Mouse (Mus musculus) T-helper 17 cell (primary cell): ENCODE data around the gene Cpne4.

ENCODE experiments used
- in situ Hi-C, 2 experiments: fragments of 300-600 bp; cut with MboI, MseI; formaldehyde crosslinking; loops; 1 replicate in 1 of 2; 2 replicates in 1 of 2; pipeline ENCODE4 v1.15.1; 2025; ENCODE audit warnings: high pct_unique_total_duplicates in 2 of 2

The Cpne4 gene

DNA sequence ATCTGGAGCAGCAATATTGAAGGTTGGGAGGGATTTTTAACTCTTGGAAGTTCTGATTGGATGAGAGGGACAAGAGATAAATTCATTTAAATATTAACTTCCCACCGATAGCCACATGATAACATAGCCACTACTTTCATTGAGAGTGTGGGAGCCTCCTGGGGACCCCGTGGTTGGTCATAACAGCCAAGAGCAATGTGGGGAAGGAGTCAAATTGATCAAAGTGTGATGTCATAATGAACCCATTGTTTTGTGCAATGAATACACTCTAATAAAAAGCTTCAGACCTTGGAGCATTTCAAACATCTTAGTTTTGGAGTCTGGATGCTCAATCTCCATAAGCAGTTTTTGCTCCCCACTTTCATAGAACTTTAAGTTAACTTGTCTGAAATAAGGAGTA lies at the start of gene Cpne4:
Cpne4 (plus strand) TSS at position 301 of the 400 bp plus-strand sequence.
- in situ Hi-C loops, result no loop called here

DNA sequence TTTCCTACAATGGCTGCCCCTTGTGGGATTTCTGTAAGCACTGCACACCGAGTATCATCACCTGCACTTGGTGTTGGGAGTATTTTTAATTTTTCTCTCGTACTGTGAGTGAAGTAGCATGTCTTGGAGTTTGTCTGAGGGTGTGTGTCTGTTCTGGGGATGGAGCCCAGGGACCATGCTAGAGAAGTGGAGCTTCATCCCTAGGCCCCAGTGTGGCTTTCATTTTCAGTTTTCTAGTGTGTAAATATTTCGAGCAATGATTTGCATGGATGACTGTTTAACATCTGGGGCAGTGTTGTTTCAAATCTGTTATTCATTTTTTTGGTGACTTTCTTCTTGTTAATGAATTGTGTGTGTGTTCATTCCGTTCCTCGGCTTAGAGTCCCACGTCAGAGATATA lies 31.9 kb upstream of the Cpne4 start:
- in situ Hi-C loops, result no loop called here

DNA sequence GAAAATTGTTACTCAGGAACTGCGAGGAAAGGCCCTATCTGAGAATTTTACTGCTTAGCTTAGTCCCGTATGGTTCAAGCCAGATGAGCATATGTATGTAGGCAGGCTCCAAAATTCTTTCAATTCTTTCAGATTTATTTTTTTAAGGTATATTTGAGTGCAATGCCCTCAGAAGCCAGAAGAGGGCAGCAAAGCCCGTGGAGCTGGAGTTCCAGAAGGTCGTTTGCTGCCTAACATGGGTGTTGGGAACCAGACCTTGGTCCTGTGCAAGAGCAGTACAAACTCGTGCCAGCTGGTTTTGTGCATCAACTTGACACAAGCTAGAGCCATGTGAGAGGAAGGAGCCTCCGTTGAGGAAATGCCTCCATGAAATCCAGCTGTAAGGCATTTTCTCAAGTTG lies 11.6 kb upstream of the Cpne4 start:
- in situ Hi-C loops, result no loop called here

DNA sequence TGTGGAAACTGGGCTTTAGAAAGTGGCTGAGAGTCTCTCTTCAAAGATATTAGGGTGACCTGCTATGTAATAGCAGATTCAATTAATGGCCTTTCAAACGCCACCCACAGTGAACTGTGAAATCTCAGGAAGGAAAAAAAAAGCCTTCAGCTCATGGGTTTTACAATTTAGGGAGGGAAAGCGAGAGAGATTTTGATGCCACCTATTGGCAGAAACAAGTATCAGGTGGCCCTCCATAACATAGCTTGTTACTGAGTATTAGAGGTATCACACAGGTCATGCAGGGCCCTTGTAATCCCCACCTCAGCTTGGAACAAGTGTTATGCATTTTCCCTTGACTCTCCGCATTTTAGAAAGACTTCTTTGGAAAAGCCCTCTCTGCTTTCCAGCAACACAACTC lies 18.7 kb downstream of the Cpne4 start:
- in situ Hi-C loops, result no loop called here

GRCm38 (mm10) chr9:104566468-104566867 lies 19.4 kb downstream of the Cpne4 start:
- in situ Hi-C loops, result no loop called here

DNA sequence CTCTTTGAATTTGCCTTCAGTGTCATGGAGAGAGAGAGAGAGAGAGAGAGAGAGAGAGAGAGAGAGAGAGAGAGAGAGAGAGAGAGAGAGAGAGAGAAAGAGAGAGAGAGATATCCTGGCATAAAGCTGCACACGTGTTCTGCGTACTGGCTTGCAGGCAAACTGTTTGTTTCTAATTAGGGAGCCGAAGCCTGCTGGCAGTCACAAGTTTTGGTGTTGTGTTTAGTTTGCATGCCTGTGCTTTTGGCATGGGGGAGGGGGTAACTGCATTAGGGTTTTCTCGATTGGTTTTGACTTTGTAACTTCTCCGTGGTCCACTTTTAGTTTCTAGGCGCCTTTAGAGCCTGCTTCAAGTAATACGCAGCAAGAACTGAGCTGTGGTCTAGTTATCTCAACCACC lies 20.0 kb downstream of the Cpne4 start:
- in situ Hi-C loops, result no loop called here

GRCm38 (mm10) chr9:104569480-104570167 lies 22.5 kb downstream of the Cpne4 start:
- in situ Hi-C loops, result loop anchor here (5.0 kb wide), 2 partner anchors 823 to 828 kb away; partner anchors contain the start of genes Aste1 (in 1 of the 2) and Nek11 (in 1 of the 2)

GRCm38 (mm10) chr9:104572856-104573255 lies 25.8 kb downstream of the Cpne4 start:
- in situ Hi-C loops, result loop anchor here (5.0 kb wide), 2 partner anchors 819 to 824 kb away; partner anchors contain the start of genes Aste1 (in 1 of the 2) and Nek11 (in 1 of the 2)

DNA sequence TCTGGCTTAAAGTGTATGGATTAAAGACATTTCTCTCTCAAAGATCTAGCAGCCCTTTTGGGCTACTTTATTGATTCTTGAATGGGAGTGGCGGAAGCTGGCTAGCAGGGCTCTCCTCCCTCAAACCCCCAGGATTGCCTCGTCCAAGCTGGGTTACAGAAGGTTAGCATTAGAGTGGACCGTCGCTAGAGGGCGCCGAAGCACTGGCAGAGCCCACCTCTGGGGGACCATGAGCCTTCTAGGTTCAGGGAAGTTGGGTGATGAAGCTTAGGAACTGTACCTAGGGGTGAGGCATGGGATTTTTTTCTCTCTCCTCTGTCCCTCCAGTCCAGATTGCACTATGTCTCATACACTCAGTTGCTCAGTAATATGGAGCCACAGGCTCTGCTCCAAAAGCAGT lies 27.4 kb downstream of the Cpne4 start:
- in situ Hi-C loops, result loop anchor here (5.0 kb wide), 2 partner anchors 818 to 823 kb away; partner anchors contain the start of genes Aste1 (in 1 of the 2) and Nek11 (in 1 of the 2)

DNA sequence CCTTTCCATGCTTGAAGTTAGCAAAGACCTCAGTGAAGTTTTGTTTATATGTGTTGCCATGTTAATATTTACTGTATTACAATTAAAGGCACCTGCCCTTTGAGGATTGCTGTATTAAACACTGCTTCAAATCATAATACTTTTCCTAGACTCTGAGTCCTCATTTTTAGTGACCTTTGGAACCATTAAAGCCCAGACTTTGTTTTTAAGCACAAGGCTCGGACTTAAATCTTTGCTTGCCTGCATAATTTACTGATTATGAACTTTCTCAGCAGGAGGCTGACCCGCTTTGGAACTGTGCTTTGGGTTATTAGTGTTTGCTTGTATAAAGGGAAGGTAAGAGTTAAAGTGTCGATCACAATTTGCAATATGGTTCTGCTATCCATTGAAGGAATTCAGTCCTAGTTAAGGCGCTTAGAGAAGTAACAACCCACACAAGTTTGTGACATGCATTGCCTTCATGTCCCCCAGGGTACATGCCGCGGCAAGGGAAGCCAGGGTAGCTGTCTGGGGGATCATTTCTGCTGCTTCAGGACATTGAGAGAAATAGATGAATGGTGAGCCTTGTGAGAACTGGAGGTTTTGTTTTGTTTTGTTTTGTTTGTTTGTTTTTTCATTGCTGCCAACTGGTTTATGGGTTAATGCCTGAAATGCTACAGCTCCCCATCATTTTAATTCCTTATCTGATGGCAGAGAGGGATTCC lies 35.0 kb downstream of the Cpne4 start:
- in situ Hi-C loops, result no loop called here

GRCm38 (mm10) chr9:104582675-104583074 lies 35.6 kb downstream of the Cpne4 start:
- in situ Hi-C loops, result no loop called here

DNA sequence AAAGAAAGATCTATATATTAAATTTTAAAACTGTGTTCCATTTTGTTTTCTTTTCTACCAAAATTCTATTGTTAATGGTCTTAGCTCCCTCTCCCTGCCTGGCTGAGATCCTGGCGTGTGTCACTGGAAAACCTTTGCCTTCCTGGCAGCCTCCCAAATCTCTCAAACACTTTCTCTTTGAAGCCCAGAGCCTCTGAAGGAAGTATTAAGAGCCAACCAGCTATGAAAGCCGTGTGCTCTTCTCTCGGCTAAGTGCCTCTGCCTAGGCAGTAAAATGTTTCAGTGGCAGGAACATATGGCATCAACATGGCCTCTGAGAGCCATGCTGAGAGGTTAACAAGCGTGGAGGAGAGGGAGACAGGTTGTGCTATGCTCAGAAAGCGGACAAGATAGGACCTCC lies 47.5 kb downstream of the Cpne4 start:
- in situ Hi-C loops, result no loop called here

- in situ Hi-C loops, result no loop called here
Observed at GRCm38 (mm10) chr9:104594979-104595378, 47.9 kb downstream of the Cpne4 start.

- in situ Hi-C loops, result no loop called here
Observed at GRCm38 (mm10) chr9:104612523-104612922, 65.4 kb downstream of the Cpne4 start.

- in situ Hi-C loops, result no loop called here
Observed at GRCm38 (mm10) chr9:104616691-104617090, 69.6 kb downstream of the Cpne4 start.

DNA sequence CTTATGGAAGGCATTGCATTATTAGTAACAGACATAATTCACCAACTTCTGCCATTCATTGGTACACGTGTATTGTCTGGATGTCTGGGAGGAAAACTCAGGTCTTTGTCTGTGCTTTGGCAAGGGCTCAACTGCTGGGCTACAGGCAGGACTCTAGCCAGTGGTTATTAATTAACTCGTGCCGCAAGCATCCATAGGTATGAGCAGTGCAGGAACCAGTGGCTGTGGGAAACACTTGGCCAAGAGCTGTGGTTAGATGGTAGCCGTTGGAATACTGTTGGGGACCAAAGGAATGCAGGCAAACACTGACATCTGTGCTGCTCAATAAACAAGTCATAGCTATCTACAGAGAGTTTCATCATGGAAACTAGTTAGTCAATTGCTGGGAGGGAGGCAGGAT lies 76.5 kb downstream of the Cpne4 start:
- in situ Hi-C loops, result no loop called here

DNA sequence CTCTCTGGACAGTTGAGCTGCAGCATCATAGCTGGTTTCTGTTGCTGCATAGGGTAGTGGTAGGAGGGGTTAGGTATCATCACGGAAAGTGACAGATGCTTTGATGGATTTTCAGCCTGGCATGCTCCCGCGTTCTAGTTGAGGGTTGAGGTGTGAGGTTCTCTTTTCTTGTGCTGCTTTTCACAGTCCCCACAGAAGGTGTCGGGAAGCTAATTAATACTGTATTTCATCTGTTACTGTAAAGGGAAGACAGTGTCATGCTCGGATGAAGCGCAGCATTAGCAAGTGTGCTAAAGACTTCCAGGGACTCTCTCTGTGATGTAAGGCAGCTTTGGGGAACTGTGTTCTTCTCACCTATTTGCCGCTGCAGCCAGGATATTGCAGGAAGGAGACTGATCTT lies 80.7 kb downstream of the Cpne4 start:
- in situ Hi-C loops, result no loop called here

GRCm38 (mm10) chr9:104629282-104629681 lies 82.2 kb downstream of the Cpne4 start:
- in situ Hi-C loops, result no loop called here

- in situ Hi-C loops, result no loop called here
Observed at GRCm38 (mm10) chr9:104646348-104646994, 99.4 kb downstream of the Cpne4 start.

DNA sequence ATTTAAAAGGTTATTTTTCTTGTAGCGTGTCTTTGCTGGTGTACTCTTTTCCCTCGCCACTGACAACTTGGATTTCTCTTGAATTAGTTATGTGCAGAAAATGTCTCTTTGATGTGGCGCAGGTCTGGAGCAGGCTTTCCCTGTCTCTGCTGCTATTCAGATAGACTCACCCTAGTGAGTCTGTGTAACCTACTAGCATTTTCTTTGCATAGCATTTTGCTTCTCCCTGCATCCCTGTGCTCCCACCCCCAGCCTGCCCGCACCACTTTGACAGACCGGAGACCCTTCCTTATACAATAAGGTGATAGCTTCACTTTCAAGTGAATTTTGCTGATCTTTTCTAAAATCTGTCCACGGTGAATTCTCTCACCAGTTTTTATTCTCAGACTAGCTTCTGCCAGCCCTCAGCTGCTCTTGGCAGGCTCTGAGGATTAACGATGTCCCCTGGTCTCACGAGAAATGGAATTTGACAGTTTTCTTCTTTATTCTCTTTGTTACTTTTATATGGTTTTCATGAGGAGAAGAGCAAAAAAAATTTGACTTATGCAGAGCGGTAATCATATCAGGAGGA lies 105.7 kb downstream of the Cpne4 start:
- in situ Hi-C loops, result loop anchor here in 1 of 2 experiments (25.0 kb wide), 1 partner anchor 1740 kb away; no protein-coding TSS in a partner anchor

GRCm38 (mm10) chr9:104659758-104660157 lies 112.7 kb downstream of the Cpne4 start:
- in situ Hi-C loops, result loop anchor here in 1 of 2 experiments (25.0 kb wide), 1 partner anchor 1747 kb away; no protein-coding TSS in a partner anchor

DNA sequence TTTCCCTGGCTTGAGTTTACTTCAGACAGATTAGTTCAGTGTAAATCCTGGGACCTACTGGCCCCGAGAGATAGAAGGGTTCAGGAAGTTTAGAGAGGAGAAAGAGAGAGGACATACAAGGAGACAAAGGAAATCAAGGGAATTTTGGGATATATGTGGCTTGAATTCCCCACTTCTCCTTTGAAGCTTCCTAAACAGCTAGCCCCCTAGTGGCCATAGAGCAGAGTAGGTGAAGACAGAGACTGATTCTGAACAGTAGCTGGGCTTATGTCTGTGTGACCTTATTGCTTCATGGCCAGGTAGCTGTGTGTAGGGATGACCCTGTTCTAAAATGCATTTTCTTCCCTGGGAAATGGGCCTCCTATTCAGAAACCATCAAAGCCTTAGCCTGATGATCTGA lies 129.6 kb downstream of the Cpne4 start:
- in situ Hi-C loops, result no loop called here
